Mouse (Mus musculus) testis, postnatal 10 days (tissue): Measurements from ENCODE around the gene AA467197.
A peak's percentile ranks its signal among the peaks of the same experiment; 100 is the strongest.

Experiments used
- DNase-seq: peaks from one replicate; pipeline ENCODE4 v3.0.0; 2021; ENCODE audit warnings: low spot score

Gene AA467197

GRCm38 (mm10) chr2:122638029-122638428 is 1.2 kb downstream of the AA467197 start:
- DNase-seq, result no peak

DNA sequence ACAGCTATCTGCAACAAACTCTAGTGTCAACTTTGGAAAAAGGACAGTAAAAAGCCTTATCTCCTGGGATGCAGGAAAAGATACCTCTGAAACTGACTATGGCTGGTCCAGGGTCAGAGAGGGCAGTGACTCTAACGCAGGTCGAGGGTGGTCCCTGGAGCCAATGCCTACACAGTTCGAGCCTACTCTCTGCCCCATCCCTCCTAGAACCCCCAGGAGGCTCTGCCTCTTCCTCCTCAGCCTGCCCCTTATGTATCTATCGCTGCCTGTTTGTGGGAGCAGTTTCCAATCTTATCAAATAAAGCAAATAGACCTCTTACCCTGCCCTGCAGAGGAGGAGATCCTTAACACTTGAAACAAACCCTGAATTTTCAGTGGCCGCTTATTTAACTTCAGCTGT is 1.9 kb downstream of the AA467197 start:
- no peak for DNase-seq

DNA sequence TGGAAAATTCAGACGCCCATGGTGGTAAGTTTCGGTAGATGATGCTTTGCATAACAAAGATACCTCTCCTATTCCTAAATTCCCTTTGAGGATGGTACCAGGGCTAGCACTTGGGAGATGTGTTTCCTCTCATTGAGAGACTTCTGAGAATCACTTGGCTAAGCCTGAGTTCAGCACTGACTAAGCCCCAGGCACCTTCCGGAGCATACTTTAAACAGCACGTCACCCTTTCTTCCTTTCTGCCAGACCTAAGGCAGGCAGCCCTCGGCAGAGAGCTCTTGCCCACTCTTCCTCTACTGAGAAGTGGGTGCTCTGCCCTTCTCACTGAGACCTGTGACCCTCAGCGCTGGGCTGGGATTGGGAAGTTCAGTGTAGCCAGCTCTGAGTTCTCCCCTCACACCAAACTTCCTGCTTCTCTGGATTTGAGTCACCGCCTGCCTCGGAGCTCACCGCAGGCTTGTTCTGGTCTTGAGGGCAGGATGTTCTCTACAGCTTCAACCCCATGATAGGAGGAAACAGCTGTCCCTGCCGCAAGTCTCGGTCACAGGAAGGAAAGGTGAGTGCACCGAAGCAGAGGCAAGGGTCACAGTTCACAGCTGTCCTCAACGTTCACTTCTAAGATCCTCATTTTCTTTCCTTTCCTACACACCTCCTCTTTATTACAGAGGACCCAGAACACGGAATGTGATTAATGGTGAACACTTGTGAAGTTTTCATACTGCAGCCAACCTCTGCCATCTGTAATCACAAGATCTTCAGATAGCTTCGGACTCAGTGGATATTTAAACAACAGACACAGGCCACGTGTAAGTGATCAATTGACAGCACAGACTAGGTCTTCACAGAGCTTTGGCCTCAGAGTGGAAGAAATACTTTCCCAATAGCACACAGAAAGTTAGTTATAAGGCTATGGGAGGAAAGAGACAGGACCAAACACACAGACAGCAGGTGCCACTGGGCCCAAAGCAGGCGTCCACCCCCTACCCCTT is 15.6 kb downstream of the AA467197 start:
- no peak for DNase-seq

DNA sequence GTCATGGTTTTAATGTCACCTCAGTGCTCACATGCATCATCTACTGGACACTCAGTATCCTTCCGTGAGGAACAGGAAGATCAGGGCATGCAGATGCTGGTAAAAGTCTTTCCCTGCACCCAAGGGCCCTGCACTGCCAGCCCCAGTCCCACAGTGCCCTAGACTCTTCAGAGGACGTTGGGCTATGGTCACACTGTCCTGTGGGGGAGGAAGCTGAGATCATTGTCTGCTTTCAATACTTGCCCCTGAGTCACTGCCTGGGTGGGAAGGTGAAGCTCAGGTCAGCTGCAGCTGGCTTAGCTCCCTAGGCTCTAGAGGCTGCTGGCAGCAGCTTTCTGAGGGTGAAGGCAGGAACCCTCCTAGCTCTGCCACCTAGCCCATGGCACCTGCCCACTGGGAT is 19.3 kb downstream of the AA467197 start:
- no peak for DNase-seq

GRCm38 (mm10) chr2:122656767-122657166 is 20.0 kb downstream of the AA467197 start:
- DNase-seq, result no peak

- DNase-seq, result no peak
Measured at GRCm38 (mm10) chr2:122657707-122658524, 21.1 kb downstream of the AA467197 start.

DNA sequence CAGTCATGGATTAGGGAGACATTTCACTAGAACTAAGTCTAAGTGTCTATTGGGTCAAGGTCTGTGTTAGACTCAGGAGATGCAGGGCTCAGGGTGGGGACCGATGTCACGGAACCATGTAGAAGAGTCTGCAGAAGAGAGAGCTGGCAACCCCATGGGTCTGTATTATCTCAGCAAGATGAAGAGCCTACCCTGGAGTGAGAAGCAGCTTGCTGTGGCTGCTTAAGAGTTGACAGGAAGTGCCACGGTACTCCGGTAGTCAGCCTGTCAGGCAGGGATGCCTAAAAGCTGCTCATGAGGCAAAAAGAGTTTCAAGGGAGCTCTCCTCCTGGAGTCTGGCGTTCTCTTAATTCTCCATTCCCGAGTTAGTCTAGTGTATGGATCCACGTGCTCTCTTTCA is 23.0 kb downstream of the AA467197 start:
- no peak for DNase-seq

DNA sequence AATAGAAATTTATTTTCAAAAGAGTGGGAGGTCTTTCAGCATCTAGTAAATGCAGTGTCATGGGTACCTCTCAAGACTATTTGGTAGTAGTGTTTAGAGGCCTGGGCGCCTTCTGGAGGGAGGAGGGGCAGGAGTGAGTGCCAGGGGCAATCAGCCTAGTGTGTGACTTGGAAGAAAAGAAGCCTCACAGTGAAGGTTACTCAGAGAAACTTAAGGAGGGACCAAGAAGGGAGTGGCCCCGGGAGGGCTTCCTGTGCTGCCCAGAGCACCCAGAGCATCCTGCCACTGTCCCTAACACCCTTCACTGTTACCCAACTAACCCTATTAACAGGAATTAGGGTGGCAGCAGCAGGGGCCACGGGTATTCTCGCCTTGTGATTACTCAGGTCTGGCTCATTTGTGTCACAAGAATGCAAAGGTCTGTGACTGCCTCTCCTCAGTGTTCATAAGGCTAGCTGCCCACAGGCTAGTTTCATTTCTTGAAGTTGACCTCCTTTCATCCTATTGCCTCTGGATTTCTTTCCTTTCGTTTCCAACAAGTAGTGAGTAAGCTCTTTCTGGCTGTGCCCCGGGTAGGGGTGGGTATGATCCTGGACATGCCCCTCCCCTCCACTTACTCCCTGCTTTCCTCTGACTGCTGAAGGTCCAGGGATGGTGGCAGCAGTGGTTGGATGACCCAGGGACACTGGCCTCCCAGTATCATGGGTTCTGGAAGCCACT is 28.6 kb downstream of the AA467197 start:
- DNase-seq, result no peak

DNA sequence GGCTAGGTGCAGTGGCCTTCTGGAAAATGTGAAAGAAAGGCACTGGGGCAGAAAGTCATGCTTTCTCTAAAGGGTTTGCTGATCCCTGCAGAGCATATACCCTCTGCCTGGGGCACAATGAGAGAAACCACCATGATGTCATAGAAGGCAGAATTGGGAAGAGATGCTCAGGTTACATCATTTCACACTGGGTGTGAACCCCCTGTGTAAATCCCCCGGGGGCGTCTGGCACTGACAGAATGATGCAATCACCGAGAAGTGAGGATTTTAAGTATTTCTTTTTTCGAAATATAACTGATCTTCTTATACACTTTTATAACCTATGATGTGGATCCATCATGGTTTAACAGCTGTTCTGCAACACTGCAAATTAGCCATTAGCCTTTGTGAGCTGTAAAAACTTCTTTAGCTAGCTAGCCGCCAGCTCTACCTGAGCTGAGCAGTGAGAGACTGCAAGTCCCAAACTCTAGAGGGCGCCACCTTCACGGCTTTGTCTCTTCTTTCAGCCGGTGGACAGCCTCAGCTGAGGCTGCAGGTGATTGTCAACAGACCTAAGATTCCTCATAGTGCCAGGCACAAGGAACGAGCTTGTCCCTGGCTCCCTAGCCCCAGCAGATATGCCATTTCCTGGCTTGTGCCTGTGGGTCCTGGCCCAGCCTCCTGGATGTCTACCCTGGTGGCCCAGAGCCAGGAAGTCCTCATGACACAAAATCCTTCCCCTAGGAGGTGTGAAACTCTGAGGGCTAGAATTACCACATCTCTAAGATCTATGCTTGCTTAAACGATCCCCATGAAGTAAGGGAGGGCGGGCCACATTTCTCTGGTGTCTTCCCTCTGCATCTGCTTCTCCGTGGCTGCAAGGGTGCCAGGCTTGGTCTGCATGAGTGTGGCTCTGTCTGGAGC is 29.4 kb downstream of the AA467197 start:
- DNase-seq, result peak; percentile 61

- DNase-seq, result peak; percentile 57
Measured at GRCm38 (mm10) chr2:122667856-122668255, 31.1 kb downstream of the AA467197 start.

DNA sequence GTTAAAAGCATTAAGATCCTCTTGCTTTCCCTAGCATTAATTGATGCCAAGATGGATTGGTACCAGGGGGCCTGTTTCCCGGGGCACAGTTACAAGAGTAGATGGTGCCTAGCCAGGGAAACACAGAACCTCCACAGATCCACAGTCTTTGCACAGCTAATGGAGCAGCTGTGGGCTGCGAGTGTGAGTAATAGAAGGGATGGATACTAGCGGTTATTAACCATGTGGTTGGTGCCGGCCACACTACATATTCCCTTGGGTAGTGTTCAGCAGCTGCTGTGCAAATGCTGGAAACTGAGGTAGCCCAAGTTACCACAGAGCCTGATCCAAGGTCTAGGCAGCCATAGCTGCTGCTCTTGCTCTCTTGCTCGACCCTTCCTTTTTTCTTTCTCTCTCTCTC is 34.9 kb downstream of the AA467197 start:
- DNase-seq, result no peak

GRCm38 (mm10) chr2:122672841-122673240 is 36.1 kb downstream of the AA467197 start:
- no peak for DNase-seq

- no peak for DNase-seq
Measured at GRCm38 (mm10) chr2:122675126-122675525, 38.3 kb downstream of the AA467197 start.

DNA sequence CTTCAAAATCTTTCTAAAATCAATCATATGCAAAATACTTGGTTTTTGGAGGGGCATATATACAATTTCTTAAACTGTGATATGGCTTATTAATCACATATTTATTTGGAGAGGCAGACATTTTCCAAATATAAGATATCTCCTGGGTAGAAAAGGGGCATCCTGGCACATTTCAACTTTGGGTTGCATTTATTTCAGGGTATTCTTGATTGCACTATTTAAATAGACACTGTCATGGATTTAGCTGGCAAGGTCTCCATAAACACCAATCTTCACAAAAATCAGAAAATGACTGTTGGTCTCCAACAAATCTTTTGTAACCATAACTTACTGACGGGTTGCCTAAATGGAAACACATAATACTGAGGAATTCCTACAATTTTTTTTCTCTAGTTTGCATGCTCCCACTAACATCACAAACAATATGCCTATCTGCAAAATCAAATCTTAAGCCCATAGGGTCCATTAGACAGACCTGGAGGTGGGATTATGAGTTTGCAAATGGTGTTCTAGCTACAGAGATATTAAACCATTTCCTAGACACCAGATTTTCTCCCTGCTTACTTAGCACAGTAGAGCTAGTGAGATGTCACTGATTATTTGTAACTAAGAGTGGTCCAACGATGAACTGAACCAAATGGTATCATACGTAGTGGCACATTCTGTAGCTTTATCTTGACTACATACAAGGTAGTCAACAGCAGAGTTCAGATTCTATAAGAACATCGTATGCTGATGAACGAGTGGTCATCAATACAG is 44.8 kb downstream of the AA467197 start:
- no peak for DNase-seq

- DNase-seq, result no peak
Measured at GRCm38 (mm10) chr2:122682520-122682919, 45.7 kb downstream of the AA467197 start.

DNA sequence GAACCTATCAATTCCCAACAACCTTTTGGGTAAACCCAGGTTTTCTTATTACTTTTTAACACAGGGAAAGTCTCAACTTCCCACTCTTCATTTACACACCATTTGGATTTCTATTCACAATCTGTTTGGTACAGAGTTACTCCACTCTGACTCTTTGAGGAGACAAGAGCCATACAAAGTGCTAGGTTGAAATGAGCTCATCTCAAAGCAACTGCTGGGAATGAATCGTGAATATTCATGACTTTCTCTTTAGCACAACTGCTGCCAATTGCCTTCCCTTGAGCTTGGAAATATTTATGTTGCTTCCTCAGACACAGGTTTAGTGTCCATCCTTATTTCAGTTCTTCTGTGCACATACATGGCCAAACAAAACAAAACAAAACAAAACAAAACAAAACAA is 46.9 kb downstream of the AA467197 start:
- no peak for DNase-seq

- DNase-seq, result no peak
Measured at GRCm38 (mm10) chr2:122686665-122687064, 49.9 kb downstream of the AA467197 start.
